Mouse (Mus musculus) cerebellum, adult (tissue): ENCODE data around the gene Syt3.

ENCODE experiments used
- ATAC-seq: cut with Nextera tagmentation; 2 replicates; pipeline ENCODE4 v1.9.2; 2017; ENCODE audit warnings: mild to moderate bottlenecking, moderate library complexity, mixed read lengths; ENCODE audit not compliant: insufficient number of reproducible peaks, low FRiP score, low TSS enrichment

The Syt3 gene

GRCm38 (mm10) chr7:44401673-44402072 lies 17.8 kb downstream of the Syt3 start:
- ATAC-seq: no peak

GRCm38 (mm10) chr7:44405346-44406014 lies 21.6 kb downstream of the Syt3 start:
- ATAC-seq: peak; percentile 94

GRCm38 (mm10) chr7:44406015-44406355 lies 22.1 kb downstream of the Syt3 start:
- no peak for ATAC-seq

- no peak for ATAC-seq
Measured at GRCm38 (mm10) chr7:44411144-44411543, 27.2 kb downstream of the Syt3 start.

- ATAC-seq: no peak
Measured at GRCm38 (mm10) chr7:44413307-44413706, 29.4 kb downstream of the Syt3 start.

GRCm38 (mm10) chr7:44427666-44428065 lies 43.8 kb downstream of the Syt3 start:
- no peak for ATAC-seq

DNA sequence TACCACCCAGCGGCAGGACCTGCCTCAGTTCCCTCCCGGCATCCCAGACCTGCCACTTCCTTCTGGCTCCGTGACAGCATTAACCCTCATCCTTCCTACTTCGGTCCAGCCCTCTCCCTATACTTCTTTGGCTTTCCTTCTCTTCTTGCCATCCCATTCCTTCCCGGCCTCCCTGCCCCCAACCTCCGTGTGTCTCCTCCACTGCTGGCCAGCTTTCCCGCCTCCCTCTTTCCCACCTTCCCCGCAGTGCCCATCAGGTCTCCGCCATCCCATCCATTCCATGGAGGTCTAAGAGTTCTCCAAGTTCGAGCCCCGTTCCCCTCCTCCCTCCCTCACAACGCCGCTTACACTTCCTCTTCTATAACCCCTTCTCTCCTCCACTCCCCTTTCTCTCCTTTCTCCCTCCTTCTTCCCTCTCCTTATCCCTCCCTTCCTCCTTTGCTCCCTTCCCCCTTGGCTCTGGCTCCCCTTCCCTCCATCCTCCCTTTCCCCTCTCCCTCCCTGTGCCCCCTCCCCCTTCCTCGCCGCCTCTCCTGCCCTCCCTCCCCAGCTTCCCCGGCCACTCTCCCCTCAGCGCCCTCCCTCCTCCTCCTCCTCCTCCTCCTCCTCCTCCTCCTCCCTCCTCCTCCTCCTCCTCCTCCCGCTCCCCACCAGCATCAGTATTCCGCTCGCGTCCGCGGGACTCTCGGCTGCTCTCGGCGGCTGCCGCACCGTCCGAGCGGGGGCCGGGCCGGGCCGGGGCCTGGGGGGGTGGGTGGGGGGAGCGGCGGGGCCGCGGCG lies 44.5 kb downstream of the Syt3 start:
- ATAC-seq: no peak

GRCm38 (mm10) chr7:44428968-44429521 lies 45.1 kb downstream of the Syt3 start, which contains the start of gene Lrrc4b:
Lrrc4b (plus strand) TSS chr7:44429018.
- peak; percentile 27; the same call in 1 of the 2 replicates for ATAC-seq

DNA sequence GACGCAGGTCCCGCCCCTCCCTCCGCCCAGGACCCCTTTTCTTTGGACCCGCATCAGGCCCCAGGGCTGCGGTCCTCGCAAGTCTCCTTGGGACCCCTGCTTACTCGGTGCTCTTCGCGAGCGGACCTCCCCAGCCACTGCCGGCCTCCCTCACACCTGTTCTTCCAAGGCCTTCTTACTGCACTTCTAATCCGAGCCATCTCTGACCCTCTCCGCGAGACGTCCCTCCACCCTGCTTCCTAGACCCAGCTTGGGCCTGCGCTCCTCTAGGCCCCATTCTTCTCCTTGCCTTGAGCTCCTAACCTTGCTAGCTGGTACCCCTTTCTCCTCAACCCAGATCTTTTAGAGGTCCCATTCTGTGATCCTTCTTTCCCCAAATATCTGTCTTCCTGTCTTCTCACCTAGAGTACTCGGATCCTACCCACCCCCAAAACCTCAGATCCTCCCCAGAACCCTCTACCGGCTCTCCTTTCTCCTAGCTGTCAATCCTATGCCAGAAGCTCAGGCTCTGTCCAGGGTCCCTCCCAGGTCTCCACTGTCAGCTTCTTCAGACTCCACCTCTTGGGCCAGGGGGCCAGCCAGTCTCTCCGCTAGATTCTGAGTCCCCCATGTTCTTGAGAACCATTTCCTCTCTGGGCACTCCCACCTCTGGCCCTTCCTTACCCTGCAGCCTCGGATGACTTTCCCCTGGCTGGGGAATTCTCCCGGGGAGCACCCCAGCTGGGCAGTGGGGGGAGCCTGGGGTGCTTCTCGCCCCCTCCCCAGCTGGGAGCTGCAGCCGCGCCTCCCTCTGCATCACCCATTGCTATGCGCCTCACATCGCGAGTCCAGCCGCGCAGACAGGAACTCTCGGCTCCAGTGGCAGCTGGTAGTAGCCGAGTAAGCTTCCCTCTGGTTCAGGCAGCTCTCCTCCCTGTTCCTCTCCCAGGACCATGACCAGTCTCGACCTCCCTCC lies 45.9 kb downstream of the Syt3 start:
- ATAC-seq: peak; percentile 18; the same call in 1 of the 2 replicates

DNA sequence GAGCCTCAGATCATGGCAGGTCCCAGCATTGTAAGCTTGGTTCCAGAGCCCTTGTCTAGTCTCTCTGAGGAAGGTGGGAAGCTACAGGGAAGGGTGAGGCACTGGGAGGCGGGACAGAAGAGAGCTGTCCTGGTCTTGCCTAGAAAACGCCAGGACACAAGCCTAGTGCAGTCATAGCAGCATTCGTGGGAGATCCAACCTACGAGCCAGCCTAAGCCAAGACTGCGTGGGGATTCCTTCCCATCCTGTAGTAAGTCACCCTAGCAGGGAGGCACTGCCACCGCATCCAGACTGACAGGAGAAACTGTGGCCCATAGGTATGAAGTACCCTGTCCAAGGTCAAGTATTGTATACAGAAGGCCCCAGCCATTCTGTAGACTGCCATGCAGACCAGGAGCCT lies 48.6 kb downstream of the Syt3 start:
- ATAC-seq: no peak

DNA sequence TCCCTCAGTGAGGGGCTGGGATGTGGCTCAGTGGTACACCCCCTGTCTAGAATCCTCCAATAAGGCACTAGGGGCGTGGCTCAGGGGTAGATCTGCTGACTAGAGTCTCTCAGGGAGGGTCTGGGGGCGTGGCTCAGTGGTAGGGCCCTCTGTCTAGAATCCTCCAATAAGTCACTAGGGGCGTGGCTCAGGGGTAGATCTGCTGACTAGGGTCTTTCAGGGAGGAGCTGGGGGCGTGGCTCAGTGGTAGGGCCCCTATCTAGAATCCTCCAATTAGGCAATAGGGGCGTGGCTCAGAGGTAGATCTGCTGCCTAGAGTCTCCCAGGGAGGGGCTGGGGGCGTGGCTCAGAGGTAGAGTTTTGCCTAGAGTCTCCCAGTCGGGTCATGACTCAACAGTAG lies 49.5 kb downstream of the Syt3 start:
- ATAC-seq: no peak

- ATAC-seq: no peak
Measured at GRCm38 (mm10) chr7:44434089-44434488, 50.2 kb downstream of the Syt3 start.

- ATAC-seq: peak; percentile 27; the same call in 1 of the 2 replicates
Measured at GRCm38 (mm10) chr7:44435796-44436195, 51.9 kb downstream of the Syt3 start.

DNA sequence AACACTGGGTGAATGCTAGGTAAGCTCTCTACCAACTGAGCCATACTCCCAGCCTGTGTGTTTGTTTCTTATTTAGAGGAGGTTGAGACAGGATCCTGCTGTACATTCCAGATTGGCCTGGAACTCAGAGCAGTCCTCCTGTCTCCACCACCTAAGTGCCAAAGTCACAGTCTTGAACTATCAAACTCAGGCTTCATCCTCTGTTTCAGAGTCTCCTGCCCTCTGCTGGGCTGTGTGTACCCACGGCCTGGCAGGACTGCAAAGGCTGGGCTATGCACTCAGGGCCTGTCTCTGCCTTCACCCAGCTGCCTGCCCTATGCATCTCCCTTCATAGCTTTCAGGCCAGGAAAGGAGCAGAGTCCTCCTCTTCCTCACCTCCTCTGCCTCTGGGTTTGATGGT lies 52.4 kb downstream of the Syt3 start:
- no peak for ATAC-seq

GRCm38 (mm10) chr7:44437188-44437587 lies 53.3 kb downstream of the Syt3 start:
- ATAC-seq: no peak

- ATAC-seq: no peak
Measured at GRCm38 (mm10) chr7:44437933-44438332, 54.0 kb downstream of the Syt3 start.

- ATAC-seq: no peak
Measured at GRCm38 (mm10) chr7:44439696-44440095, 55.8 kb downstream of the Syt3 start.

GRCm38 (mm10) chr7:44440479-44440878 lies 56.6 kb downstream of the Syt3 start:
- no peak for ATAC-seq

- no peak for ATAC-seq
Measured at GRCm38 (mm10) chr7:44441180-44441579, 57.3 kb downstream of the Syt3 start.

- no peak; the same call in 1 of the 2 replicates for ATAC-seq
Measured at GRCm38 (mm10) chr7:44441648-44442109, 57.8 kb downstream of the Syt3 start.
